Mouse (Mus musculus) kidney, adult 11 months (tissue): ENCODE measurements at regions not wholly inside any gene's neighbourhood (a gene's known extent, or its start where the extent isn't known, plus 50 kb on each side); places are given as distances from the start of the nearest gene placed in this dataset.
"Not testable (repeated sequence)": the region's sequence is repeated elsewhere in the genome, so short reads cannot be mapped to it uniquely, and the experiment has no call there.

Experiments used
- DNase-seq: peaks from one replicate; pipeline ENCODE4 v3.0.0; 2022

GRCm38 (mm10) chr19:3083438-3083837 is 199.3 kb upstream of the Mrpl21 start:
- peak; percentile 1 for DNase-seq

GRCm38 (mm10) chr19:3091771-3092170 is 190.9 kb upstream of the Mrpl21 start:
- DNase-seq = not testable (repeated sequence)
